Mouse (Mus musculus) midbrain, postnatal 0 days (tissue): ENCODE measurements around the gene Ccr1. TPM values are rescaled to one million over a fixed set of nuclear protein-coding genes. Genes with fewer than 3 reads are reported as not detected.

Experiments
- ATAC-seq: fragments of 200-750 bp; cut with Nextera tagmentation; 2 replicates; pipeline ENCODE4 v1.8.0; 2017; ENCODE audit warnings: moderate number of reproducible peaks, mild to moderate bottlenecking, moderate TSS enrichment, moderate library complexity; ENCODE audit not compliant: low FRiP score
- DNase-seq: peaks from one replicate; pipeline ENCODE4 v3.0.0-alpha.2; 2015; ENCODE audit warnings: low spot score
- H3K27ac ChIP-seq: fragments of 300-500 bp; sonication (generic); 2 replicates; pipeline ENCODE4 v1.5.1; 2014; ENCODE audit warnings: low read depth, mild to moderate bottlenecking, low read length, mixed read lengths
- H3K27me3 ChIP-seq: fragments of 300-500 bp; sonication (generic); 2 replicates; pipeline ENCODE4 v1.6.1; 2014; ENCODE audit warnings: low read length, control low read depth, mixed read lengths; ENCODE audit not compliant: insufficient read depth
- H3K36me3 ChIP-seq: fragments of 300-500 bp; sonication (generic); 2 replicates; pipeline ENCODE4 v1.6.1; 2014; ENCODE audit warnings: low read length, control low read depth, mixed read lengths; ENCODE audit not compliant: insufficient read depth
- H3K4me1 ChIP-seq: fragments of 300-500 bp; sonication (generic); 2 replicates; pipeline ENCODE4 v1.6.1; 2014; ENCODE audit warnings: mild to moderate bottlenecking, control low read depth, antibody characterized with exemption, low read length, mixed read lengths; ENCODE audit not compliant: insufficient read depth
- H3K4me2 ChIP-seq: fragments of 300-500 bp; sonication (generic); 2 replicates; pipeline ENCODE4 v1.6.1; 2014; ENCODE audit warnings: low read depth, mild to moderate bottlenecking, low read length, mixed read lengths; ENCODE audit not compliant: poor library complexity, severe bottlenecking
- H3K4me3 ChIP-seq: fragments of 300-500 bp; sonication (generic); 2 replicates; pipeline ENCODE4 v1.5.1; 2014; ENCODE audit warnings: low read depth, mild to moderate bottlenecking, low read length, moderate library complexity
- H3K9ac ChIP-seq: fragments of 300-500 bp; sonication (generic); replicated peaks from 2 replicates; pipeline ENCODE4 v1.6.1; 2014; ENCODE audit warnings: mild to moderate bottlenecking, low read length, moderate library complexity, mixed read lengths; ENCODE audit not compliant: poor library complexity, severe bottlenecking
- H3K9me3 ChIP-seq: fragments of 300-500 bp; sonication (generic); 2 replicates; pipeline ENCODE4 v1.6.1; 2016; ENCODE audit warnings: low read length, control low read depth
- CTCF ChIP-seq: IDR thresholded peaks from 2 replicates; pipeline ENCODE4 v1.5.1; 2016; ENCODE audit warnings: antibody characterized with exemption, mild to moderate bottlenecking
- WGBS: fragments of 180-500 bp; shearing (Covaris S2); extraction: QIAGEN DNeasy Blood & Tissue Kit; methylation state at CpG from one replicate; pipeline ENCODE4 v1.1.7; 2014; 5-methylcytosine and 5-hydroxymethylcytosine counted together
- polyA plus RNA-seq: library from polyadenylated mRNA; unstranded; fragments of >200 nt; fragmentation: Nextera tagmentation; extraction: Ambion mirVana; gene quantifications from 2 replicates; pipeline ENCODE4 v1.2.1, GENCODE M21; 2015
- total RNA-seq: library from RNA; depleted of rRNA; stranded (reverse); fragments of >200 nt; gene quantifications from 2 replicates; pipeline ENCODE4 v1.2.3, GENCODE M21; 2014

The Ccr1 gene
- total and polyA plus RNA-seq, 2 experiments from 2014 or later = 0.49 to 0.68 TPM

- WGBS = 90% methylated on average over 2 of the region's 2 CpGs
- H3K9me3 ChIP-seq = no peaks in the 10 kb centered on the region
- H3K4me2 ChIP-seq = no peak overlapping the region
- ATAC-seq (no peak), DNase-seq (no peak)
- no peak overlapping the region for H3K4me3 ChIP-seq
- no peak for TF ChIP-seq CTCF
- H3K36me3 ChIP-seq = no peaks in the 10 kb centered on the region
- H3K4me1 ChIP-seq = no peaks in the 10 kb centered on the region
- H3K27ac ChIP-seq = no peak overlapping the region
- no peak overlapping the region for H3K9ac ChIP-seq
- H3K27me3 ChIP-seq = no peaks in the 10 kb centered on the region
Measured at GRCm38 (mm10) chr9:123937989-123938388, 30.5 kb downstream of the Ccr1 start.

- 92% methylated on average over 9 of the region's 9 CpGs for WGBS
- no peak for TF ChIP-seq CTCF
Measured at GRCm38 (mm10) chr9:123936604-123937280, 31.8 kb downstream of the Ccr1 start.

GRCm38 (mm10) chr9:123935776-123936175, 32.7 kb downstream of the Ccr1 start:
- H3K4me2 ChIP-seq = no peak overlapping the region
- no peak for DNase-seq
- H3K9me3 ChIP-seq = no peaks in the 10 kb centered on the region
- H3K27ac ChIP-seq = no peak overlapping the region
- ATAC-seq = no peak
- no peak overlapping the region for H3K9ac ChIP-seq
- WGBS = 94% methylated on average over 5 of the region's 5 CpGs
- H3K4me3 ChIP-seq = no peak overlapping the region
- no peaks in the 10 kb centered on the region for H3K36me3 ChIP-seq
- TF ChIP-seq CTCF = no peak
- H3K27me3 ChIP-seq = no peaks in the 10 kb centered on the region
- no peaks in the 10 kb centered on the region for H3K4me1 ChIP-seq

More at GRCm38 (mm10) chr9:123936604-123937280, 31.8 kb downstream of the Ccr1 start:
- no peak overlapping the region for H3K27ac ChIP-seq
- no peaks in the 10 kb centered on the region for H3K36me3 ChIP-seq
- H3K4me1 ChIP-seq = no peaks in the 10 kb centered on the region
- no peak overlapping the region for H3K4me2 ChIP-seq
- no peak overlapping the region for H3K9ac ChIP-seq
- ATAC-seq (no peak), DNase-seq (no peak)
- no peaks in the 10 kb centered on the region for H3K9me3 ChIP-seq
- H3K4me3 ChIP-seq = no peak overlapping the region
- H3K27me3 ChIP-seq = no peaks in the 10 kb centered on the region

- Histone ChIP-seq H3K4me2 (no peak overlapping the region), H3K4me1 (no peaks in the 10 kb centered on the region), H3K36me3 (no peaks in the 10 kb centered on the region), H3K4me3 (no peak overlapping the region), H3K27ac (no peak overlapping the region), H3K9ac (no peak overlapping the region), H3K27me3 (no peaks in the 10 kb centered on the region), H3K9me3 (no peaks in the 10 kb centered on the region)
- ATAC-seq (no peak), DNase-seq (no peak)
- no peak for TF ChIP-seq CTCF
- WGBS = 94% methylated on average over 6 of the region's 6 CpGs
Measured at GRCm38 (mm10) chr9:123935346-123935745, 33.1 kb downstream of the Ccr1 start.

- WGBS = 90% methylated on average over 5 of the region's 5 CpGs
- Histone ChIP-seq H3K9me3 (no peaks in the 10 kb centered on the region), H3K4me1 (no peaks in the 10 kb centered on the region), H3K36me3 (no peaks in the 10 kb centered on the region), H3K9ac (no peak overlapping the region), H3K4me2 (no peak overlapping the region), H3K27ac (no peak overlapping the region), H3K27me3 (no peaks in the 10 kb centered on the region), H3K4me3 (no peak overlapping the region)
- ATAC-seq (no peak), DNase-seq (no peak)
- TF ChIP-seq CTCF = no peak
Measured at GRCm38 (mm10) chr9:123933716-123934445, 34.6 kb downstream of the Ccr1 start.
